Mouse (Mus musculus) kidney, adult 9 months (tissue): Measurements from ENCODE around the gene Dppa2.
A peak's percentile ranks its signal among the peaks of the same experiment; 100 is the strongest.
"Not testable (repeated sequence)": the region's sequence is repeated elsewhere in the genome, so short reads cannot be mapped to it uniquely, and the experiment has no call there.

Experiments used
- DNase-seq: peaks from one replicate; pipeline ENCODE4 v3.0.0; 2022

The Dppa2 gene

GRCm38 (mm10) chr16:48303509-48303908, at the start of gene Dppa2:
Gene Dppa2, plus strand, starts transcription at chr16:48303908.
- DNase-seq = no peak

- DNase-seq = no peak
These were observed 49.1 kb upstream of the Dppa2 start for GRCm38 (mm10) chr16:48254584-48254983.

GRCm38 (mm10) chr16:48259519-48259918, 44.2 kb upstream of the Dppa2 start:
- no peak for DNase-seq

GRCm38 (mm10) chr16:48262901-48263300, 40.8 kb upstream of the Dppa2 start:
- DNase-seq = no peak

- no peak for DNase-seq
These were observed 37.9 kb upstream of the Dppa2 start for GRCm38 (mm10) chr16:48265856-48266255.

GRCm38 (mm10) chr16:48276940-48277339, 26.8 kb upstream of the Dppa2 start:
- DNase-seq = no peak

GRCm38 (mm10) chr16:48280883-48281282, 22.8 kb upstream of the Dppa2 start:
- no peak for DNase-seq

GRCm38 (mm10) chr16:48282801-48283200, 20.9 kb upstream of the Dppa2 start:
- DNase-seq = no peak

- no peak for DNase-seq
These were observed 20.2 kb upstream of the Dppa2 start, which contains the start of gene Dppa4 for GRCm38 (mm10) chr16:48283517-48283916. Gene Dppa4, plus strand, starts transcription at chr16:48283733.

- no peak for DNase-seq
These were observed 18.2 kb upstream of the Dppa2 start for GRCm38 (mm10) chr16:48285517-48285916.

GRCm38 (mm10) chr16:48297384-48298136, 6.1 kb upstream of the Dppa2 start:
- no peak for DNase-seq

- DNase-seq = no peak
These were observed 3.8 kb upstream of the Dppa2 start for GRCm38 (mm10) chr16:48299884-48300283.

- DNase-seq = peak; percentile 14
These were observed 275 bp downstream of the Dppa2 start for GRCm38 (mm10) chr16:48303983-48304382.

GRCm38 (mm10) chr16:48308916-48309315, 5.2 kb downstream of the Dppa2 start:
- DNase-seq = not testable (repeated sequence)

GRCm38 (mm10) chr16:48309912-48310630, 6.4 kb downstream of the Dppa2 start:
- peak; percentile 26 for DNase-seq

GRCm38 (mm10) chr16:48315294-48315693, 11.6 kb downstream of the Dppa2 start:
- no peak for DNase-seq

GRCm38 (mm10) chr16:48320781-48321180, 17.1 kb downstream of the Dppa2 start:
- no peak for DNase-seq

GRCm38 (mm10) chr16:48323133-48323532, 19.4 kb downstream of the Dppa2 start:
- no peak for DNase-seq

- DNase-seq = no peak
These were observed 20.1 kb downstream of the Dppa2 start for GRCm38 (mm10) chr16:48323602-48324345.

GRCm38 (mm10) chr16:48326903-48327302, 23.2 kb downstream of the Dppa2 start:
- DNase-seq = no peak

GRCm38 (mm10) chr16:48328420-48328819, 24.7 kb downstream of the Dppa2 start:
- DNase-seq = no peak

GRCm38 (mm10) chr16:48331822-48332221, 28.1 kb downstream of the Dppa2 start:
- no peak for DNase-seq

- no peak for DNase-seq
These were observed 31.6 kb downstream of the Dppa2 start for GRCm38 (mm10) chr16:48335326-48335725.
